Mouse (Mus musculus): ENCODE measurements at regions not wholly inside any gene's neighbourhood (a gene's known extent, or its start where the extent isn't known, plus 50 kb on each side); places are given as distances from the start of the nearest gene placed in this dataset.

DNA sequence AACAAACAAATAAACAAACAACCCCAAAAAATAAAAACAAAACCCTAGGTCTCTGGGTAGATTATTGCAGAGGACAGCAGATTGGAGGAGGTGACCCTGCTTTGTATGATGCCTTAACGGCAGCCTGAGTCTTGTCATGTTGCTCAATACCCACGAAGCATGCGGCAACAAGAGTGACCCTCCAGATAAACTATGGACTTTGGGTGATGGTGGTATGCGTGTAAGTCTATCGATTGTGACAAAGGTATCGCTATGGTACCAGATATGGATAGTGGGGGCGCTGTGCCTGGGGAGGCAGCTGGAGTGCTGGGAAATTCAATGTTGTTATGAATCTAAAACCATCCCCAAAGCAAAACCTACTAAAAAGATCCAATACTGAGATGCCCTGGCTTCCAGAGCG is 55.4 kb upstream of the Errfi1 start:
- TF ChIP-seq CTCF (IDR thresholded peaks at IDR 0.05; ENCODE audit: low read depth, low read length) (no peak), GATA1 (IDR thresholded peaks at IDR 0.05; ENCODE audit: borderline replicate concordance, low read length) (no peak), TAL1 (conservative IDR thresholded peaks at IDR 0.05; ENCODE audit: low read depth, low read length) (no peak), POLR2AphosphoS5 (IDR thresholded peaks at IDR 0.05; ENCODE audit: insufficient replicate concordance, low read depth, low read length) (no peak)
